Mouse (Mus musculus): ENCODE measurements around the gene Tbc1d22a.

DNA sequence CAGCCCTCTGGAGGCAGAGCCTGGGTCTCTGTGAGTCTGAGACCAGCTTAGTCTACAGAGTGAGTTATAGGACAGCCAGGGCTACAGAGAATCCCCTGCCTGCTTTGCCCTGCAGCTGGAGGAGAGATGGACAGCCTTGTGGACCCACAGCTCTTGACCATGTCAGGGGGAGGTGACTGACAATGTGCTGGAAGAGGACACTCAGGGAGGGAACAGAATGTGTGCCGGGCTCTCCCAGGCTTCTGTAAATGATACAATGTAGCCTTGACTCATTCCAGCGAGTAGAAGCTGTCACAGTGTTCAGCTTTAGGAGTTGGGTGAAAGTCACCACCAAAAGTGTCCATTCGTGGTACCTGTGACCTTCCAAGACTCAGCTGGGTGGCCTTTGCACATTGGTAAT lies 23.9 kb upstream of the Tbc1d22a start:
- TF ChIP-seq CTCF (IDR thresholded peaks at IDR 0.05; ENCODE audit: extremely low read depth, insufficient read length, insufficient replicate concordance, low read depth, low read length), result no peak
- no peak for TF ChIP-seq POLR2A (IDR thresholded peaks at IDR 0.05; ENCODE audit: low read depth, low read length)
